Mouse (Mus musculus) spleen, adult 12 weeks (tissue): Measurements from ENCODE around the gene Olfr137.

Source experiments
- DNase-seq: peaks from one replicate; pipeline ENCODE4 v3.0.0; 2022; ENCODE audit warnings: low spot score

Olfr137 gene

GRCm38 (mm10) chr17:38307470-38307869 lies at the start of gene Olfr137:
Gene Olfr137, minus strand, starts transcription at chr17:38307570.
- no peak for DNase-seq

DNA sequence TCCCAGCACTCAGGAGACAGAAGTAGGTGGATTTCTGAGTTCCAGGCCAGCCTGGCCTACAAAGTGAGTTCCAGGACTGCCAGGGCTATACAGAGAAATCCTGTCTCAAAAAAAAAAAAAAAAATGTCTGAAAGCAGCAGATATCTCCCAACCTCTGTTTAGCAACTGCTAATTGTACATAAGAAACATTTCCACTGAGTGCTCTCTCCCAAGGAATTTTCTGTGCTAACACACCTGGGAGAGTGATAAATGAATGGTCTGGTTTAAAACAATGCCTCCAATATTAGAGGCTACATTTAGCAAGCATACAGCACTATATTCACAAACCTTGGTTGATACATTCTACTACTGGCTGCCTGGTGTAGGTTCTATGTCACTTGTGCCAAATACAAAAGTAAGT lies 22.2 kb upstream of the Olfr137 start, which contains the start of gene Olfr136:
TSS of gene Olfr136 (plus strand) at position 301 of the 400 bp plus-strand sequence.
- no peak for DNase-seq

GRCm38 (mm10) chr17:38260735-38261134 lies 46.6 kb downstream of the Olfr137 start, which contains the start of gene Olfr138:
Gene Olfr138, plus strand, starts transcription at chr17:38261035.
- no peak for DNase-seq
